Mouse (Mus musculus): ENCODE results near the gene Pjvk.

GRCm38 (mm10) chr2:76620188-76620587 lies 28.1 kb upstream of the Pjvk start:
- no peak for TF ChIP-seq CTCF (IDR thresholded peaks at IDR 0.05; ENCODE audit: low read depth)
- no peak for TF ChIP-seq EP300 (IDR thresholded peaks at IDR 0.05; ENCODE audit: low read depth)
